Mouse (Mus musculus) mouse trophoblast stem cell (cell line): ENCODE data around the gene Zbtb4.
"Not testable (repeated sequence)": the region's sequence is repeated elsewhere in the genome, so short reads cannot be mapped to it uniquely, and the experiment has no call there.

Source experiments
- in situ Hi-C, 2 experiments: fragments of 300-500 bp; cut with MseI, MboI; formaldehyde crosslinking; loops; 2 replicates in 1 of 2; 3 replicates in 1 of 2; pipeline ENCODE4 v1.15.1; 2025

Gene Zbtb4

GRCm38 (mm10) chr11:69765221-69766125 lies at the start of gene Zbtb4:
Gene Zbtb4, plus strand, starts transcription at chr11:69765912.
- in situ Hi-C loops, result no loop called here

GRCm38 (mm10) chr11:69715929-69716328 lies 49.8 kb upstream of the Zbtb4 start:
- in situ Hi-C loops, result loop anchor here in 1 of 2 experiments (5.0 kb wide), 1 partner anchor 34 kb away; the partner anchor contains the start of gene Senp3

GRCm38 (mm10) chr11:69716953-69717352 lies 48.8 kb upstream of the Zbtb4 start:
- in situ Hi-C loops, result loop anchor here in 1 of 2 experiments (5.0 kb wide), 1 partner anchor 35 kb away; the partner anchor contains the start of gene Senp3

- in situ Hi-C loops, result loop anchor here in 1 of 2 experiments (5.0 kb wide), 1 partner anchor 36 kb away; the partner anchor contains the start of gene Senp3
Measured at GRCm38 (mm10) chr11:69718661-69719060, 47.1 kb upstream of the Zbtb4 start.

GRCm38 (mm10) chr11:69719423-69719822 lies 46.3 kb upstream of the Zbtb4 start:
- in situ Hi-C loops, result loop anchor here in 1 of 2 experiments (5.0 kb wide), 1 partner anchor 37 kb away; the partner anchor contains the start of gene Senp3

- in situ Hi-C loops, result no loop called here
Measured at GRCm38 (mm10) chr11:69720852-69721251, 44.9 kb upstream of the Zbtb4 start.

- in situ Hi-C loops, result no loop called here
Measured at GRCm38 (mm10) chr11:69723074-69723473, 42.6 kb upstream of the Zbtb4 start.

- in situ Hi-C loops, result no loop called here
Measured at GRCm38 (mm10) chr11:69725951-69726350, 39.8 kb upstream of the Zbtb4 start.

GRCm38 (mm10) chr11:69729063-69729462 lies 36.6 kb upstream of the Zbtb4 start:
- in situ Hi-C loops, result no loop called here

GRCm38 (mm10) chr11:69731408-69731807 lies 34.3 kb upstream of the Zbtb4 start:
- in situ Hi-C loops, result not testable (repeated sequence)

GRCm38 (mm10) chr11:69751635-69752034 lies 14.1 kb upstream of the Zbtb4 start:
- in situ Hi-C loops, result no loop called here

- in situ Hi-C loops, result no loop called here
Measured at GRCm38 (mm10) chr11:69752686-69753085, 13.0 kb upstream of the Zbtb4 start.

- in situ Hi-C loops, result no loop called here
Measured at GRCm38 (mm10) chr11:69754233-69754632, 11.5 kb upstream of the Zbtb4 start.

- in situ Hi-C loops, result no loop called here
Measured at GRCm38 (mm10) chr11:69754701-69755100, 11.0 kb upstream of the Zbtb4 start.

- in situ Hi-C loops, result no loop called here
Measured at GRCm38 (mm10) chr11:69757303-69758089, 8.2 kb upstream of the Zbtb4 start.

GRCm38 (mm10) chr11:69758090-69758456 lies 7.6 kb upstream of the Zbtb4 start:
- in situ Hi-C loops, result no loop called here

- in situ Hi-C loops, result no loop called here
Measured at GRCm38 (mm10) chr11:69758478-69758970, 7.2 kb upstream of the Zbtb4 start, which contains the start of gene Polr2a. Gene Polr2a, minus strand, starts transcription at chr11:69758637.

- in situ Hi-C loops, result no loop called here
Measured at GRCm38 (mm10) chr11:69758971-69759721, 6.6 kb upstream of the Zbtb4 start.

- in situ Hi-C loops, result no loop called here
Measured at GRCm38 (mm10) chr11:69760160-69760900, 5.4 kb upstream of the Zbtb4 start.

- in situ Hi-C loops, result no loop called here
Measured at GRCm38 (mm10) chr11:69760901-69761200, 4.9 kb upstream of the Zbtb4 start.

GRCm38 (mm10) chr11:69761868-69762267 lies 3.8 kb upstream of the Zbtb4 start, which contains the start of gene Slc35g3:
Gene Slc35g3, minus strand, starts transcription at chr11:69761968.
- in situ Hi-C loops, result no loop called here
